Mouse (Mus musculus) retina, postnatal 7 days (tissue): Measurements from ENCODE around the gene Rnf26.

Experiments used
- DNase-seq: peaks from one replicate; pipeline ENCODE4 v3.0.0-alpha.2; 2012; ENCODE audit warnings: low read depth, low spot score

Rnf26 gene

GRCm38 (mm10) chr9:44047071-44047470, 66.2 kb downstream of the Rnf26 start:
- no peak for DNase-seq

GRCm38 (mm10) chr9:44046426-44046825, 66.9 kb downstream of the Rnf26 start:
- DNase-seq, result no peak

GRCm38 (mm10) chr9:44045884-44046272, 67.4 kb downstream of the Rnf26 start:
- no peak for DNase-seq
